Mouse (Mus musculus) layer of hippocampus, adult 8-10 months (tissue): ENCODE measurements around the gene Syngr1. TPM values are rescaled to one million over a fixed set of nuclear protein-coding genes. Genes with fewer than 3 reads are reported as not detected.
A peak's percentile ranks its signal among the peaks of the same experiment; 100 is the strongest.

ENCODE experiments used
- DNase-seq, 2 experiments: peaks; one replicate each; pipeline ENCODE4 v3.0.0; 2022; ENCODE audit warnings: low spot score in 2 of 2
- total RNA-seq, 4 experiments: library from RNA; stranded (reverse); gene quantifications; 2 replicates each; pipeline ENCODE4 v1.2.4; 2022

Gene Syngr1
- total RNA-seq, 4 experiments from 2014 or later = 383 to 406 (median 399) TPM

- DNase-seq = no peak
Measured at GRCm38 (mm10) chr15:80143760-80144159, 52.6 kb downstream of the Syngr1 start.

DNA sequence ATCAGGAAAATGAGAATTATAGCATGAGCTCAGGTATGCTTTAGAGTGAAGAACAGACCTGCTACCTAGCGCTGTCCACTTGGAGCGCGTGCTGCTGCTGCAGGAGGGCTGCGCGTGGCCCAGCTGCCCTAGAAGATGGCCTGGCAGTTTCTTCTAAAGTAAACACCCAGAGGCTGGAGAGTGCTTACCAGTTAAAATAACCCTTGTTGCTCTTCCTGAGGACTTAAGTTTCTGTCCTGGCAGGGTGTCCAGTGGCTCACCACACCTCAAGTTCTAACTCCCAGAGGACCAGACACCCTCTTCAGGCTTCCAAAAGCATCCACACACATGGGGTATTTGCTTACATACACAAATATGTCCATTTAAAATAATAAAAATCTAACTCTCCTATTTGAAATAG lies 54.3 kb downstream of the Syngr1 start:
- no peak for DNase-seq

- DNase-seq = no peak
Measured at GRCm38 (mm10) chr15:80146153-80146552, 55.0 kb downstream of the Syngr1 start.

DNA sequence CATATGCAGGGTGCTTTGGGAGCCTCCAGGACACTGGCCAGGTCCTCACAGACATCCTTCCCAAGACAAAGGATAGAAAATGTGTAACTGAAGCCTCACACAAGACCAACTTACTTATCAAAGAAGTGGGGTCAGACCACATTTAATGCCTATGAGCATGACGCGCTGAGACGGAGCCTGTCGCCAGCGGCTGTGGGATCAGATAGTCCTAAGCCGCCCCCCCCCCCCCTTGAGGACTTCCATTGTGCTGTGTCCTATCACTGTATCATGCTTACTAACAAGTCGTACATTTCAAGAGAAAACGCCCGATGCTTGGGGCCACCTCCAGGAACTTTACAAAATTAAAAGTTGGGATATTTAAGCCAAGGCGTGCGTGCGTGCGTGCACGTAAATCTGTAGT lies 56.0 kb downstream of the Syngr1 start:
- DNase-seq = no peak

GRCm38 (mm10) chr15:80147511-80147910 lies 56.4 kb downstream of the Syngr1 start:
- DNase-seq = no peak

GRCm38 (mm10) chr15:80148565-80148964 lies 57.4 kb downstream of the Syngr1 start:
- no peak for DNase-seq

- DNase-seq = no peak
Measured at GRCm38 (mm10) chr15:80149517-80149916, 58.4 kb downstream of the Syngr1 start.

GRCm38 (mm10) chr15:80152663-80153062 lies 61.5 kb downstream of the Syngr1 start:
- DNase-seq = no peak

DNA sequence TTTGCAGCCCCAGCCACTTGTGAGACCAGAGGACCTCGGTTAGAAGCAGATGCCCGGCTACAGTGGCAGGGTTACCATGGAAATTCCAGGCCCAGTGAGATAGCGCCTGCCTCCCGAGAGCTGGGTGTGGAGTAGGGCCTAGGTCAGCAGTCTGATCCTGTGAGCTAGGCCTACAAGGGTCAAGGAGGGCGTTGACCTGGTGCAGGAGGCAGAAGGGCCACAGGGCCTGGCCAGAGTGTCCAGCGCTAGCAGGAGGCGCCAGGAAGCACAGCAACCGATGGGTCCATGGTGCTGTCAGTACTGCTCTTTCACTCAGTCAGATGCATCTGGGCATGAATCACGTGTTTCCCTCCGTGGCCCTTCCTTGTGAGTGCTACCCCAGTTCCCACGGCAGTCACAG lies 62.6 kb downstream of the Syngr1 start:
- DNase-seq = no peak

DNA sequence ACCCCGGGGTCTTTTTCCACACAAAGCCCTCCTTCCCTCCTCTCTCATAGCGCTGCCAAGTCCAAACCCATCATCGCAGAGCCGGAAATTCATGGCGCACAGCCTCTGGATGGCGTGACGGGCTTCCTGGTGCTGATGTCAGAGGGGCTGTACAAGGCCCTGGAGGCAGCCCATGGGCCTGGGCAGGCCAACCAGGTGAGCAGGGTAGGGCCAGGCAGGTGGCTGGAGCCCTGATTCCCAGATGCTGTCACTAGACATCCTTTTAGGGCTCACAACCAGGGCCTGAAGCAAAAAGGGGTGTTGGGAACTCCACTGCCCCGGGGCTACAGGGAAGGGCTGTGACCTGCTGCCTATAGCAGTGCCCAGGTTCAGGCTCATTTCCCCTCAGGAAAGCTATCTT lies 64.6 kb downstream of the Syngr1 start:
- no peak for DNase-seq

DNA sequence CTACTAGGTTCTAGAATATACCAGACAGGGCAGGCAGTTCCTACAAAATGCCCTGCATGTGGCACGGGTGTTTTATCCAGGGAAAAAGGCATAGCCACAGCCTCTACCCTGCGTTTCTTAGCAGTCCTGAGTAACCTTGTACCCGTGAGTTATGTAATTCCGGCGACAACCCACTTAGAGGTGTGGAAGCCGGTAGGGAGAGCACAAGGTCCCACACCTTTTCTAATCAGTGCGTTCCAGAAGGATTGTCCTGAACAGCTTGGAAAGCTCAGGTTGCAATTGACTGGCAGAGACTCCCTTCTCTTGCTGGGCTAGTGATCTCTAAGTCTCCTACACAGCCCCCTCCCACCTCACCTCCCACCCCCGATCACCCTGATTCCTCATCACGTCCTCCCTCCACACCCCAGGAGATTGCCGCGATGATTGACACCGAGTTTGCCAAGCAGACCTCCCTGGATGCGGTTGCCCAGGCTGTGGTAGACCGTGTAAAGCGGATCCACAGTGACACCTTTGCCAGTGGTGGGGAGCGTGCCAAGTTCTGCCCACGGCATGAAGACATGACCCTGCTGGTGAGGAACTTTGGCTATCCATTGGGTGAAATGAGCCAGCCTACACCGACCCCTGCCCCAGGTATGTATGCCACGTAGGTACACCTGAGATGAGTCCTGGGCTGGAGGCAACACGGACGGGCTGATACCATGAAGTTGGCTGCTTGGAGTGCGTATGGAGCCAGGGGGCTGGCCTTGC lies 66.2 kb downstream of the Syngr1 start:
- no peak for DNase-seq

- DNase-seq = no peak
Measured at GRCm38 (mm10) chr15:80158001-80158706, 67.0 kb downstream of the Syngr1 start.

DNA sequence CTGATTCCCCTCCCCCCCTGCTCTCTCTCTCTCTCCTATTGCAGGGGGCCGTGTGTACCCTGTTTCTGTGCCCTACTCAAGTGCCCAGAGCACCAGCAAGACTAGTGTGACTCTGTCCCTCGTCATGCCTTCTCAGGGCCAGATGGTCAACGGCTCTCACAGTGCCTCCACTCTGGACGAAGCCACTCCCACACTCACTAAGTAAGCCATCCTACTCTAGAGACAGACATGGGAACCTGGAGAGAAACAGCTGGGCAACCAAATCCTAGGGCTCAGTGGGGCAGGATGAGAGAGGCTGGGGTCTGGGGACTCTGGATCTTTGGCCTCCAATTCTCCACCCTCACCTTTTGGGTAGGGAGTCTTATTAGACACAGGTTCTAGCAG lies 67.6 kb downstream of the Syngr1 start:
- no peak for DNase-seq

GRCm38 (mm10) chr15:80159286-80159901 lies 68.3 kb downstream of the Syngr1 start:
- no peak for DNase-seq

DNA sequence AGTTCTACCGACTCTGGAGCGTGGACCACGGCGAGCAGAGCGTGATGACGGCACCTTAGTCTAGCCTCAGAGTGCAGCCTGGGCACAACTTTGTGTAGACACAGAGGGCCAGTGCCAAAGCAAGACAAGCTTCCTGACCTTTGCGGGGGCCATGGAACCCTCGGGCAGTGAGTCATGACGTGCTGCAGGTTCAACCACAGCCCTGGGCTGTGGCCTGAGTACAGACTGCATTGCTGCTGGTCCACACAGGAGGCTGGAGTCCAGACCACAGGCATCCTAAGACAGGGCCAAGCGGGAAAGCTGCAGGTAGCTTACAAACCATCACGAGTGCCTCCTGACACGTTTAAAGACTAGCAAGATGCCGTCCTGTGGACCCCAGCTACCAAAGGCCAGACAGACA lies 69.1 kb downstream of the Syngr1 start:
- no peak for DNase-seq

DNA sequence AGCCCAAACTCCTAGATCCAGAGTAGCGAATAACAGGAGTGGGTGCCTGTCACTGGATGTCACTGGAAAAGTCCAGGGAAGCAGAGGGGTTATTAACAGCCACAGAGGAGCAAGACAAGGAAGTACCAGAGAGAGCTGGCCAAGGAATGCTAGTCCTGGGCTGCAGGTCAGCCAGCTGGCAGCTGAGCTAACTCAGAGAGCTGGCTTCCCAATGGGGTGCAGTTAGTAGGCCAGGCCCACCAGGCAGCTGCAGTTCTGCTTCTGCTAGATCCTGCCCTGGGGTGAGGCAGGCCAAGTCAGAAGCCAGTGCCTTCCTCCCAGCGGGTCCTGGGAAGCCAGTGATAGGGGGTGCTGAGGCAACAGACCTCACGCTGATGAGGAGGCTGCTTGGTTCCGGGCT lies 69.6 kb downstream of the Syngr1 start:
- DNase-seq = no peak

DNA sequence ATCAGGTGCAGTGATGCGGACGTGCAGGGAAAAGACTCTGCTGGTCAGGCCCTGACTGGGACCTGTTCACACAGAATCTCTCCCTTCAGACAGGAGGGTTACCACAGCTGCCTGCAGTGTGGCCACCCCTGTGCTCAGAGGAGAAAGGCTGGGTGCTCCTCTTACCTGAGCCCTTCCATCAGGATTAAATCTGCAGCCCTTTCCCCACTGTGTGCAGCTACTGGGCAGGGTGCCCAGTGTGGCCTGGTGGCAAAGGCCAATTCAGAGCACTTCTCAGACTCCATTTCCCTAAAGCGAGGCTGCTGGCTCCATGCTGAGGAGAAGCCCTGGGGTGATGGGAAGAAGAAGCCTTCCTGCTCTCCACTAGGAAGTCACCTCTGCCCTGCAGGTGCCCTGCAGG lies 70.1 kb downstream of the Syngr1 start:
- DNase-seq = no peak

- DNase-seq = no peak
Measured at GRCm38 (mm10) chr15:80162401-80162964, 71.3 kb downstream of the Syngr1 start.

- peak; percentile 64 to 73 for DNase-seq
Measured at GRCm38 (mm10) chr15:80163274-80163673, 72.1 kb downstream of the Syngr1 start.

DNA sequence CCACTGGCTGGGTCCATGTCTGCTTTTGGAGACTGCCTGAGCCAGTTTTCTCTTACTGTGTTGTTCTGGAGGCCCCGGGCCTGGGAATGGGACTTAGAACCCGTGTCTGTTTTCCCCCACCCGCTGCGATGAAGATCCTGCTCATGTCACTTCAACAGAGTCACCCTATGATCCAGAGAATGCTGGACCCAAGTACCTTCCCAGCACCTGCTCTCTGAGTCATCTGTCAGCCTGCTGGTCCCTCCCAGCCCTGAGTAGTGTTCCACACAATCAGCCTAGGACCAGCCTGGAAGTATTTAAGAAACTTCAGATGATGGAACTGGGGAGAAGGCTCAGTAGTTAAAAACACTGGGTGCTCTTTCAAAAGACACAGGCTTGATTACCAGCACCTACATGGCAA lies 72.6 kb downstream of the Syngr1 start:
- DNase-seq = no peak

DNA sequence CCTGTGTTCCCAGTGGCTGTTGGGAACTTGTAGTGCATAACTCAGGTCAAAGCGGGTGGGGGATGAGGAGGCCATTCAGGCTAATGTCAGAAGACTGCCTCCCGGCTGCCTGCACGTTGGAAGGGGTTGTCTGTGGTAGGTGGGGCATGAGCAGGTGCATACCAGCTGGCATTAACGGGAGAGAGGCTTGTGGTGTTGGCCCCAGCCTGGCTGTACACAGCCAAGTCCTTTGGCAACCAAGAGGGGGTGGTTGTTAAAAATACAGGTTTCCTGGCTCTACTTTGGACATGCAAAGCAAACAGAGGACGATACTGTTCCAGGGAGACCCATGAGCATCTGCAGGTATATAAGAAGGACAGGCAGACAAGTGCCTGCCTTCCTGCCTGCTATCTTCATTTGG lies 74.3 kb downstream of the Syngr1 start:
- DNase-seq = no peak
